Mouse (Mus musculus): ENCODE measurements around the gene Gal3st3. TPM values are rescaled to one million over a fixed set of nuclear protein-coding genes. Genes with fewer than 3 reads are reported as not detected.

Gal3st3 gene
- polyA plus RNA-seq, 1 experiment from 2014 or later, result 7.3 TPM

- Histone ChIP-seq H3K4me3 (no peak overlapping the region), H3K4me2 (no peak overlapping the region), H3K4me1 (replicated peaks) (peaks cover 28% of the 10 kb centered on the region), H3K27me3 (no peaks in the 10 kb centered on the region), H3K27ac (no peak overlapping the region), H3K36me3 (peaks cover 57% of the 10 kb centered on the region), H3K9ac (no peak overlapping the region), H3K9me3 (replicated peaks) (no peaks in the 10 kb centered on the region)
- no peak for ATAC-seq (replicated peaks; ENCODE audit: insufficient number of reproducible peaks, insufficient read depth, low FRiP score, low read depth)
- 92% methylated on average over 5 of the region's 5 CpGs for WGBS
These were observed 22.4 kb upstream of the Gal3st3 start for GRCm38 (mm10) chr19:5275736-5276135.

- H3K4me1 ChIP-seq (replicated peaks), result peaks cover 23% of the 10 kb centered on the region
- H3K27me3 ChIP-seq, result no peaks in the 10 kb centered on the region
- no peak overlapping the region for H3K4me2 ChIP-seq
- H3K9ac ChIP-seq, result no peak overlapping the region
- no peaks in the 10 kb centered on the region for H3K9me3 ChIP-seq (replicated peaks)
- peaks cover 63% of the 10 kb centered on the region for H3K36me3 ChIP-seq
- H3K27ac ChIP-seq, result no peak overlapping the region
- no peak for ATAC-seq (replicated peaks; ENCODE audit: insufficient number of reproducible peaks, insufficient read depth, low FRiP score, low read depth)
- no peak overlapping the region for H3K4me3 ChIP-seq
- WGBS, result 82% methylated on average over 2 of the region's 2 CpGs
These were observed 21.6 kb upstream of the Gal3st3 start for GRCm38 (mm10) chr19:5276531-5276930.

- no peak overlapping the region for H3K27ac ChIP-seq
- no peak overlapping the region for H3K9ac ChIP-seq
These were observed 21.0 kb upstream of the Gal3st3 start for GRCm38 (mm10) chr19:5277140-5277539.

GRCm38 (mm10) chr19:5278381-5278780 lies 19.8 kb upstream of the Gal3st3 start:
- Histone ChIP-seq H3K4me3 (no peak overlapping the region), H3K27ac (no peak overlapping the region), H3K27me3 (no peaks in the 10 kb centered on the region), H3K36me3 (peaks cover 79% of the 10 kb centered on the region), H3K4me2 (no peak overlapping the region), H3K9ac (no peak overlapping the region), H3K4me1 (replicated peaks) (peaks cover 14% of the 10 kb centered on the region), H3K9me3 (replicated peaks) (no peaks in the 10 kb centered on the region)
- WGBS, result 87% methylated on average over 8 of the region's 8 CpGs
- ATAC-seq (replicated peaks; ENCODE audit: insufficient number of reproducible peaks, insufficient read depth, low FRiP score, low read depth), result no peak

More at GRCm38 (mm10) chr19:5277140-5277539, 21.0 kb upstream of the Gal3st3 start:
- H3K36me3 ChIP-seq, result peaks cover 68% of the 10 kb centered on the region
- H3K27me3 ChIP-seq, result no peaks in the 10 kb centered on the region
- ATAC-seq (replicated peaks; ENCODE audit: insufficient number of reproducible peaks, insufficient read depth, low FRiP score, low read depth), result no peak
- H3K4me3 ChIP-seq, result no peak overlapping the region
- no peaks in the 10 kb centered on the region for H3K9me3 ChIP-seq (replicated peaks)
- H3K4me1 ChIP-seq (replicated peaks), result peaks cover 17% of the 10 kb centered on the region
- WGBS, result 86% methylated on average over 3 of the region's 3 CpGs
- H3K4me2 ChIP-seq, result no peak overlapping the region

GRCm38 (mm10) chr19:5294972-5295735 lies 3.0 kb upstream of the Gal3st3 start, which contains the start of gene Sf3b2:
TSS of gene Sf3b2 (minus strand) at chr19:5295455.
- WGBS, result under 1% methylated on average over 46 of the region's 46 CpGs
- Histone ChIP-seq H3K9me3 (replicated peaks) (no peaks in the 10 kb centered on the region), H3K27ac (peak within 1 kb of the TSS; percentile 90), H3K4me1 (replicated peaks) (peaks cover 46% of the 10 kb centered on the region), H3K4me2 (peak within 1 kb of the TSS; percentile 85), H3K9ac (peak within 1 kb of the TSS; percentile 93), H3K36me3 (peaks cover 35% of the 10 kb centered on the region), H3K27me3 (no peaks in the 10 kb centered on the region), H3K4me3 (peak within 1 kb of the TSS; percentile 95)
- peak; percentile 95 for ATAC-seq (replicated peaks; ENCODE audit: insufficient number of reproducible peaks, insufficient read depth, low FRiP score, low read depth)

- H3K4me2 ChIP-seq, result peak overlapping the region; percentile 85
- H3K4me1 ChIP-seq (replicated peaks), result peaks cover 46% of the 10 kb centered on the region
- ATAC-seq (replicated peaks; ENCODE audit: insufficient number of reproducible peaks, insufficient read depth, low FRiP score, low read depth), result no peak
- 5% methylated on average over 13 of the region's 13 CpGs for WGBS
- peak overlapping the region; percentile 90 for H3K27ac ChIP-seq
- H3K9me3 ChIP-seq (replicated peaks), result no peaks in the 10 kb centered on the region
- H3K9ac ChIP-seq, result peak overlapping the region; percentile 74
- peaks cover 29% of the 10 kb centered on the region for H3K36me3 ChIP-seq
- H3K4me3 ChIP-seq, result peak overlapping the region; percentile 95
- H3K27me3 ChIP-seq, result no peaks in the 10 kb centered on the region
These were observed 2.4 kb upstream of the Gal3st3 start for GRCm38 (mm10) chr19:5295736-5296075.

- ATAC-seq (replicated peaks; ENCODE audit: insufficient number of reproducible peaks, insufficient read depth, low FRiP score, low read depth), result no peak
- no peak overlapping the region for H3K4me2 ChIP-seq
- peaks cover 46% of the 10 kb centered on the region for H3K4me1 ChIP-seq (replicated peaks)
- H3K36me3 ChIP-seq, result peaks cover 20% of the 10 kb centered on the region
- 62% methylated on average over 5 of the region's 5 CpGs for WGBS
- H3K4me3 ChIP-seq, result 0 out of 2 replicates have a peak overlapping the region, but pooled peaks have one; percentile 95
- H3K27me3 ChIP-seq, result no peaks in the 10 kb centered on the region
- H3K27ac ChIP-seq, result no peak overlapping the region
- no peaks in the 10 kb centered on the region for H3K9me3 ChIP-seq (replicated peaks)
- no peak overlapping the region for H3K9ac ChIP-seq
These were observed 1.5 kb upstream of the Gal3st3 start for GRCm38 (mm10) chr19:5296630-5297029.

- no peak overlapping the region for H3K27ac ChIP-seq
- H3K4me2 ChIP-seq, result no peak overlapping the region
- no peak overlapping the region for H3K9ac ChIP-seq
- H3K27me3 ChIP-seq, result no peaks in the 10 kb centered on the region
- no peak for ATAC-seq (replicated peaks; ENCODE audit: insufficient number of reproducible peaks, insufficient read depth, low FRiP score, low read depth)
- no peaks in the 10 kb centered on the region for H3K36me3 ChIP-seq
- WGBS, result 75% methylated on average over 6 of the region's 6 CpGs
- H3K4me3 ChIP-seq, result no peak overlapping the region
- H3K9me3 ChIP-seq (replicated peaks), result no peaks in the 10 kb centered on the region
- H3K4me1 ChIP-seq (replicated peaks), result peaks cover 31% of the 10 kb centered on the region
These were observed 2.5 kb downstream of the Gal3st3 start for GRCm38 (mm10) chr19:5300588-5300987.

GRCm38 (mm10) chr19:5302455-5302854 lies 4.3 kb downstream of the Gal3st3 start:
- Histone ChIP-seq H3K36me3 (no peaks in the 10 kb centered on the region), H3K9ac (no peak overlapping the region), H3K27me3 (peaks cover 12% of the 10 kb centered on the region), H3K27ac (no peak overlapping the region), H3K4me3 (no peak overlapping the region), H3K4me1 (replicated peaks) (peaks cover 24% of the 10 kb centered on the region), H3K9me3 (replicated peaks) (no peaks in the 10 kb centered on the region), H3K4me2 (no peak overlapping the region)
- no peak for ATAC-seq (replicated peaks; ENCODE audit: insufficient number of reproducible peaks, insufficient read depth, low FRiP score, low read depth)
- 18% methylated on average over 4 of the region's 4 CpGs for WGBS

- H3K27ac ChIP-seq, result no peak overlapping the region
These were observed 8.1 kb downstream of the Gal3st3 start for GRCm38 (mm10) chr19:5306279-5306678.

GRCm38 (mm10) chr19:5306968-5307734 lies 9.0 kb downstream of the Gal3st3 start:
- Histone ChIP-seq H3K9me3 (replicated peaks) (no peaks in the 10 kb centered on the region), H3K4me1 (replicated peaks) (peaks cover 6% of the 10 kb centered on the region; the same call in 1 of the 2 replicates), H3K36me3 (no peaks in the 10 kb centered on the region), H3K4me3 (peak overlapping the region; percentile 29), H3K27me3 (peaks cover 18% of the 10 kb centered on the region), H3K4me2 (peak overlapping the region; percentile 57), H3K9ac (no peak overlapping the region), H3K27ac (no peak overlapping the region)
- no peak for ATAC-seq (replicated peaks; ENCODE audit: insufficient number of reproducible peaks, insufficient read depth, low FRiP score, low read depth)
- 29% methylated on average over 98 of the region's 98 CpGs for WGBS

More at GRCm38 (mm10) chr19:5306279-5306678, 8.1 kb downstream of the Gal3st3 start:
- Histone ChIP-seq H3K9ac (no peak overlapping the region), H3K9me3 (replicated peaks) (no peaks in the 10 kb centered on the region), H3K27me3 (peaks cover 18% of the 10 kb centered on the region), H3K4me2 (no peak overlapping the region), H3K36me3 (no peaks in the 10 kb centered on the region), H3K4me1 (replicated peaks) (peaks cover 6% of the 10 kb centered on the region; the same call in 1 of the 2 replicates), H3K4me3 (no peak overlapping the region)
- no peak for ATAC-seq (replicated peaks; ENCODE audit: insufficient number of reproducible peaks, insufficient read depth, low FRiP score, low read depth)
- whole genome bisulfite sequencing, result 80% methylated on average over 6 of the region's 6 CpGs
